Mouse (Mus musculus): ENCODE measurements at regions not wholly inside any gene's neighbourhood (a gene's known extent, or its start where the extent isn't known, plus 50 kb on each side); places are given as distances from the start of the nearest gene placed in this dataset.

DNA sequence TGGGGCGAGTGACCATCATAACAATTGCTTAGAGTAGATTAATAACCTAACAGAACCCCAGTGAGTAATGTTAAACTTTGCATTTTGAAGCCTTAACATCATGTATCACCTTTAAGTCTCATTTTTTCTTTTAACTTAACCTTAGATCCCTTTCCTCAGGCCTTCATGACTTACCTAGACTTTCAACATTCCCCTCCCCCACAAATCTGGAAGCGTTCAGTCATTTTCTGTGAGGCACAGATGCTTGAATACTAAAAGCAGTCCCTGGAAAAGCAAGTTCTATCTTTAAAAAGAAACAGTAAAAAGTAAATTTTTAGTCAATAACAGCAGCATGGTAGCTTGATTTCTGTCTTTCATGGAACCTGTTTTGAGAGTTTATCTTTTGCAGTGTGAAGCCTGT, 171.3 kb upstream of the Fggy start:
- TF ChIP-seq CTCF (conservative IDR thresholded peaks at IDR 0.05; ENCODE audit: low read length) (no peak), NANOG (IDR thresholded peaks at IDR 0.05; ENCODE audit: borderline replicate concordance, low read length) (no peak), POU5F1 (IDR thresholded peaks at IDR 0.05; ENCODE audit: borderline replicate concordance, low read length) (no peak)

Measured in E14TG2a.4 (cell line).